Mouse (Mus musculus) left cerebral cortex, postnatal 4 days (tissue): ENCODE measurements at regions not wholly inside any gene's neighbourhood (a gene's known extent, or its start where the extent isn't known, plus 50 kb on each side); places are given as distances from the start of the nearest gene placed in this dataset.
A peak's percentile ranks its signal among the peaks of the same experiment; 100 is the strongest.
"Not testable (repeated sequence)": the region's sequence is repeated elsewhere in the genome, so short reads cannot be mapped to it uniquely, and the experiment has no call there.

Experiments
- DNase-seq: peaks from one replicate; pipeline ENCODE4 v3.0.0-alpha.2; 2022
- intact Hi-C: fragments of 180-260 bp; cut with DNase I; formaldehyde crosslinking; loops from one replicate; pipeline ENCODE4 v1.15.1; 2025

DNA sequence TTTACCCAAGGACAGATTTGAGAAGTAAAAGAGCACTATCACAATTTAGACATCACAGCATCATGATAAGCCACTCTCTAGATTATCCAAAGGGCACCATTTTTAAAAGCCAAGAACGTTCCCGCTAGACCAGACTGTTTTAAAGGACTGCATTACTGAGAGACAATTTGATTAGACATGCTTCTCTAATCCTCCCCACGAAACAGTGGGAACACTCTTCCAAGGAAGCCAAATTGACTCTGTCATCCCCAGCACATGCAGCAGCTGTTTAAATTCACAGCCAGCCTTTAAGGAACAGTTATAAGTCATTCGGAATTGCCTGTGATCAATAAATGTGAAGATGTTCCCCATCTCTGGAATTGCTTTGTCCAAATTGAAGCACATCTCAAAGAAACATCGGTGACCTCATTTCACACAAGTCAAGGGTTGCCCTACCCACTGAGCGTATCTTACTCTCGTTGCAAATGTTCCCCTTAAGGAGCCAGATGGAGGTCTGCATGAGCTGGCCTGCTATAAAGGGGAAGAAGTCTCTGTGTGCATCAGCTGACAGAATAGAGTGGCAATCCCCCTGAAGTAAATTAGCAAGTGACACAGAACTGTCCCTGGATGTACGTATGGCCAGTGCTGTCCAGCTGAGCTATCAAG, 393.2 kb downstream of the Pid1 start:
- intact Hi-C loops = no loop called here
- peak; percentile 17 for DNase-seq

DNA sequence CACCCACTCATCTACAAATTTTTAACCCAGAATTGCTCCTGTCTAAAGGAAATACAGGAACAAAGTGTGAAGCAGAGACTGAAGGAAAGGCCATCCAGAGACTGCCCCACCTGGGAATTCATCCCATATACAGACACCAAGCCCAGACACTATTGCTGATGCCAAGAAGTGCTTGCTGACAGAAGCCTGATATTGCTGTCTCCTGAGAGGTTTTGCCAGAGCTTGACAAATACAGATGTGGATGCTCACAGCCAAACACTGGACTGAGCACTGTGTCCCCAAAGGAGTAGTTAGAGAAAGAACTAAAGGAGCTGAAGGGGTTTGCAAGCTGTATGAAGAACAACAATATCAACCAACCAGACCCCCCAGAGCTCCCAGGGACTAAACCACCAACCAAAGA, 399.3 kb downstream of the Pid1 start:
- intact Hi-C loops, DNase-seq: not testable (repeated sequence)

DNA sequence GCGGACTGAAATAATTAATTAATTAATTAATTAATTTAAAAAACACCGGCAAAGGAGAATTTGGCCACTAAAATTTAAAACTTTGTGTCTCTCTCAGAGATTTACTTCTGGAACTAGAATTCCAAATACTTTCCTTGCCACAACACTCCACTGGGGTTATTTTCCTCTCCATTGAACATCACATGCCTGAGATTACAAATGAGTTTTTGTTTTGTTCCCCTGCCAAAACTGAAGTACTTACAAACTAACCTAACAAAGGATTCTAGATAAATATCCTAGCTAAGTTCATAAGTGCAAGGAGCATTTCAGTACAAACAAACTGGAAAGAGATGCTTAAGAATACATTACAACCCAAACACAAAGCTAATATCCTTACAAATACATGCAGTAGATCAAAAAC, 402.2 kb downstream of the Pid1 start:
- intact Hi-C loops = no loop called here
- DNase-seq = no peak

DNA sequence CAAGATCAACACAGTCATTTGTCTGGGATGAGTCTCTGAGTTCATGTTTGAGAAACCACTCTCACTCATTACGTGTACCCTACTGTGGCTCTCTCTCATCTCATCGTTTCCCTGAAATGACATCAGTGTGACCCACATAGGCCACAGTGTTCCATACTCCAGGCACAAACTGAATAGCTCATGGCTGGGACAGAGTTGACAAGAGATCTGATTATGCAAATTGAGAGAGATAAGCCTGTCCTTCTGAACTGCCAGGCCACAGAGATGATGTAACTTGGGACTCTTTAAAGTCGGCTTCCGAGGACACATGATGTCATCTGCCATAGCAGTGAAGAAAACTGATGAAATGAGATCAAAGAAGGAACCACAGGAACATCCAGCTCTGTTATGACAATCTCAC, 404.2 kb downstream of the Pid1 start:
- intact Hi-C loops = no loop called here
- DNase-seq = no peak

DNA sequence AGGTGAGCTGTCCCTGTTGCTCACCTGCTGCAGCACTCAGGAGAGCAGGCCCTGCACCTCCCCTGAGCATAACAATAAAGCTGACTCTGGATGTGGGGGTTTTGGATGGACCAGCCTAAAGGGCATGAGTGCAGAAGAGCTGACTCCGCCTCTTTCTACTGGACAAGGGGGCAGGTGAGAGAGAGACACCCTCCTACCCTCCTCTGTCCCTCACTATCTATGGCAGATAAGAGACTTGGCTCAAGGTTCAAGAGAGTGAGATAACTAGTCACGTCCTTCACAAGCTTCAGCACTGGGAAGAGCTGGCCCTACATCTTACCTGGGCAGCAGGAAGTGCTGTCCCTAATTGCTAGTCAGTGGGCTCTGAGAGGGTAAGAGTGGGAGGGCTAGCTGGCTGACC, 441.1 kb downstream of the Pid1 start:
- intact Hi-C loops = no loop called here
- no peak for DNase-seq

DNA sequence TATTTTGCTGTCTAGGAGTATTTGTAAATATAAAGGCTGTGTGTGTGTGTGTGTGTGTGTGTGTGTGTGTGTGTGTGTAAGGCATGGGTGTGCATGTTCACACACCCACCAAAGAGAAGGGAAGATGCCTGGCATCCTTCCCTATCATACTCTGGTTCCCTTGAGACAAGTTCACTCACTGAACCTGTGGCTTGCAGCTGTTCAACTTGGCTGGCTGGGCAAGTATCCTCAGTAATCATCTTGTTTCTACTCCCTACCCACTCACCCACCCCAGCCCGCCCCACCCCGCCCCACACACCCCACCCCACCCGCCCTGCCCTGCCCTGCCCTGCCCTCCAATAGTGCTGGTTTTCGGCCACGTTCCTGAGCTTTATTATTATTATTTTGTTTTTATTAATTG, 448.5 kb downstream of the Pid1 start:
- no peak for DNase-seq
- intact Hi-C loops = no loop called here

DNA sequence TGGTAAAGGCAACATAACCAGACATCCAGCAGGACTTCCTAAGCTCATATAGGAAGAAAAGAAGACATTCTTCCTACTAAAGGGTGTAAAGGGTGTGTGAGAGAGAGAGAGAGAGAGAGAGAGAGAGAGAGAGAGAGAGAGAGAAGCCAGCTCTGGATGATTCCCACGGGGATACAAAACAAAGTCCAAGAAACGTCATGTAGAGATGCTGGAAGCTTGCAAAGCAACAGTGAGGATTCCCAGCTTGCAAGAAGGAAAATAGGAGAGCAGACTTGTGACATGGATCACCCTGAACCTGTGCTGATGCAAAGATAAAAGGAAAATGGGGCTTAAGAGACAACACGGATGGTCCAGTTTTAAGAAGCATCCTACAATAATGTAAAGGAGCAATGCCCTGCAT, 456.6 kb downstream of the Pid1 start:
- intact Hi-C loops = no loop called here
- no peak for DNase-seq

DNA sequence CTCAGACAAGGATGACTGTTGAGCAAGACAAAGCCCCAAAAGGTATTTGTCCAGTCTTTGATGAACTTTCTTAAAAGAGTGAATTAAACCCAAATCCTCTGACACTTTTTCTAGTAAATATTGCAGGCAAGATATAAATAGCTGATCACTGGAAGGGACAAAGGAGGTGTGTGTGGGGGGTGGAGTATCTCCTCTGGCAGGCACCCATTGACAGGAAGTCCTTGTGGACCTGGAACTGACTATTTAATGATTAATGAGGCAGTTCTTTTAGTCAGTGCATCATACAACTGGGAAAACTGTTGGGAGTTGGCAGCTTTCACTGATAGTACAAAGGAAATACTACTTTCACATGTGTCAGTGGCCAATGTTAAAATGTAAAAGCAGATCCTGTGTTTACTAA, 457.1 kb downstream of the Pid1 start:
- intact Hi-C loops = no loop called here

DNA sequence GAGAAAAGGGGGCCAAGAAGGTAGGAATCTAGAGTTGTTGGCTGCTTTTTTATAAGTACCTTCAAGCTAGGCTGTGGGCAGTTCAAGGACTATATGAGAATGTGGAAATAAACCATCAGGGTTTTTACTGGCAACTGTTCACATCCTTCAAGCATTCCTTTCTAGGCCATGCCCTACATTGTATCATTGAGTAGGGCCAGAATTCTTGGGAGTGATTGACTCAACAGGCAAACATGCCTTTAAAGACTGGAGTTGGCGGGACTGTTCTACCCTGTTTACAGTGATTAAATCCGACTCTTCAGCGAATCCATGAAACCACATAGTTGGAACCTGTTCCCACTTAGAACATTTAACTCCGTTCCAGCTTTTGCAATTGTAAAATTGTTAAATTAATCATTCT, 463.8 kb downstream of the Pid1 start:
- intact Hi-C loops = no loop called here
- DNase-seq = no peak

More for the DNA sequence above, 457.1 kb downstream of the Pid1 start:
- no peak for DNase-seq

DNA sequence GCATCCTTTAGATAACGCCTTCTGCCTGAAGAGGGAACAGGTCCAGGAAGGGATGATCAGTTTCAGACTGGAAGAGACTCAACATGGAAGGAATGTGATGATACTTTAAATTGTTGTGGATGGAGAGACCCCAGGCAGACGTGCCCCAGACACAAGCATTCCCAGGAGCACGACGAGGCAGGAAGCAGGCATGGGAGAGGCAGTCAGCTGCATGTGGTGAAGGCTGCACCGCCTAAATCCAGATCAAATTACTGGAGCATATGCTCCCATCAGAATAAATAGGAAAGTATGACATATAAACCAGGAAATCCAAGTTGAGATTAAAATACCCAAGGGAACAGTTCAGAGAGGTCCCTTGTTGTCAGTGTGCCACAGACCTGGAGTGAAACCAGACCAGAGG, 467.3 kb downstream of the Pid1 start:
- no peak for DNase-seq
- intact Hi-C loops = no loop called here

DNA sequence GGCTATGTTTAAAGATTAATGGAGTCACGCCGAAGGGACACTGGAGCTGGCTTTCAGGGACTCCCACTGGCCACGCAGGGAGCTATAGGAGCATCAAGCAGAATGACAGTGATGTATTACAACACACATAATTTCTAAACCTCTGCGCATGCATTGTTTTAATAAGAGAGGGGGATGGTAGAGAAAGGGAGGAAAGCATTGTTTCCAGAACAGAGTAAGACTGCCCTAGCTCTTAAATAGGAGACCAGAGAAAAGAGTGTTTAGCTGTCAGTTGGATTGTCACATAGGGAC, 471.1 kb upstream of the Sphkap start:
- no peak for DNase-seq
- intact Hi-C loops = no loop called here

DNA sequence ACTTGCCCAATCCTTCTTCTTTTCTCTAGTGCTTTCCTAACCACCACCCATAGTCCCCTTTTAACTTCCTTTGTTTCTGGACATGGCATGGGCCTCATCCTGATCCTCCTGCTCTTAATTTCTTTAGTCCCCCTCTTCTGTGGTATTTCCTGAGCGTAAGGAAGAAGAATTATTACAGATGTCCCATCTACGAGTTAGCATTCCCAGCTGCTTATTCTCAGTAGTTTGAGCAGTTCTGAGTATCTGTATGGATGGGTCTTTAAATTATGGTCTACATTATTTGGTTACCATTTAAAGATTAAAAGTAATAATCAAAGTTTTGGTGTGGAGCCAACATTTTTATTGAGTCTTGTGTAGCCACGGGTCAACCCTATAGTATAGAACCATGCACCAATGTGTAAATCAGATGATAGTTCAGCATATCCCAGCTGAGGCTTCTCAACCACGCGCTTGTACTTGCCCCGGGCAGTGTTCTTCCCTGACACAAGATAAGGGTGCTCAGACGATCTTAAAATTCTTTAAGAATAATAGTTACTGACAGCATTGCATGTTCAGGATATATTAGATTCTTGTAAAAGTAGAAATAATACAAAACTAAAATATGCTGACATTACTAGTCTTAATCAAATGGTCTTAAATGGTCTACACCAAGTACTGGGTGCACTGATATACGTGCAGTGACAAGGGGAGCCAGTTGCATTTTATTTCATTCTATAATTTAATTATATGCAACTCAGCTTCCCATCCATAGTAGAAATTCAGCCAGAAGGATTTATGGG, 470.5 kb upstream of the Sphkap start:
- DNase-seq = no peak
- intact Hi-C loops = no loop called here

DNA sequence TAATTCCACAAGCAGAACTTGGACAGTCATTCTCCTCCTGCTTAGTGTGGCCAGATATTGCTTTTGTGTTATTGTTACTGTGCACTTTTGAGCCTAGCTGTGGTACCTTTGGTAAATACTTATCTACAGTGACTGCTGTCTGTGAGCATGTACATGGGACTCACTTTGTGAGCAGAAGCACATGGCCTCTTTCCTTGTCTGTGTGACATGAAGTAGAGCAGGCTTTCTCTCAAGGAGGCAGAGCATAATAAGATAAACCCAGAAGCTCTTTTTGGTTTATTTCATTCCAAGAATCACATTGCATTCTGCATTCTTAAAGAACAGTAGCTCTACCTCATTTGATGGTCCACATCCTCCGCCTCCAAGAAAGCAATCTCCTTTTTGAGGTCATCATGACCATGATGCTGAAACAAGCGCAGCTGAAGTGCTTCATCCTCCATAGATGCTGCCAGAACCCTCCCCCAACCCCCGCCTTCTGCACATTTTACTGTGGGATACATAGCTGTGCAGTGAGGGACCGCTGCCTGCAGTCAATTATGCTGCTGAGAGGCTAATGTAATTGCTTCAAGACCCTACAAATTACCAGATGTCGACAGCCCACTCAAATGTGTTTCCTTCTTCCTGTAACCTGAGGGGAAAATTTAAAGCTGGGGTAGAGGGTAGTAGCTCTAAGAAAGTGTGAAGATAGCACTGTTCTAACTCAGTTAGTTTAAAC, 463.0 kb upstream of the Sphkap start:
- DNase-seq = peak; percentile 64
- intact Hi-C loops = no loop called here

DNA sequence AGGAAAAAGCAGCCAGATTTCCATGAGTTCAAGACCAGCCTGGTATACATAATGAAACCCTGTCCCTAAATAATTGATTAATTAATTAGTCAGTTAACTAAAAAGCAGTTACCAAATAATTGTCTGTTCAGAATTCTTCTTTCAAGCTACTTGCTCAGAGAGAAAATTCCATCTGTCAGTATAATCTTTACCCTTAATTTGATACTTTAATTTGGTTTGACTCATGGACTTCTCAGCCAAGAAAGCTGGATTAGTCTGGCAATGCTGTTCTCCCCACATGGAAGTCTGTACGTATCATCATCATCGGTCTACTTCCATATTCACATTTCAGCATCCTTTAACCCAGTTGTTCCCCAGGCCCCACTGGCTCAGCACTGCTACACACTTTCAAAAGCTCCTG, 461.0 kb upstream of the Sphkap start:
- DNase-seq = no peak
- intact Hi-C loops = no loop called here

DNA sequence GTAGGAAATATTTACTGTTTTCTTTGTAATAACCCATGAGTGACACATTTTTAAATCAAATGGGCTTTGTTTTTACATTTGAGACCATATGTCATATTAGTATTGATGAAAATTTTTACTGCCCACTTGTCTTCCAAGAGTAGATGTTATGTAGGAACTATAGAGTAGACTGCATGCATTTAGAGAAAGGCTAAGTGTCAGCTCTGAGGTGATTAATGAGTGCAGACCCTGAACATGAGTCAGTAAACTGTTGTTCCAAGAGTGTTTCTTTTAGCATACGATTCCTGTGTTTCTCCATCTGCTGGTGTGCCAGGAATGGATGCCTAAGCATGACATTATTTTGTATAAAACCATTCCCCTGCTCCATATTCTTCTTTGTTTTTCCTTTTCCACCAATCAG, 454.5 kb upstream of the Sphkap start:
- no peak for DNase-seq
- intact Hi-C loops = no loop called here

DNA sequence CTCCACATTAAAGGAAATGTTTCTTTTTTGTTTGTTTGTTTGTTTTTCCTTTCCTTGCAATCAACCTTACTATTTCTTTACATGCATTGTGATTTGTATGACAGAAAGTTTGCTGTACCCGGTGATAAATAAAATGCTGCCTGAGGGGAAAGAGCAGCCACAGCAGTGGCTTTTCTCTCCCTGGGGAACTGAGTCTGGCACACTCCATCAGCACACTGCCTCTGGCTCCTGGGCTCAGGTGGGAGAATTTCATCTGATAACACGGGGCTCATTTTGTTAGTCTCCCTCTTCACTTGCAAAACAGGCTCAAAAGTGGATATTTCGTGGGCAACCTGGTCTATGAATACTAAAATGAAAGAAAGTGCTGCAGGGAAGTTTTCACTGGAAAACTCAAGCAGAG, 454.1 kb upstream of the Sphkap start:
- intact Hi-C loops = no loop called here
- peak; percentile 12 for DNase-seq

DNA sequence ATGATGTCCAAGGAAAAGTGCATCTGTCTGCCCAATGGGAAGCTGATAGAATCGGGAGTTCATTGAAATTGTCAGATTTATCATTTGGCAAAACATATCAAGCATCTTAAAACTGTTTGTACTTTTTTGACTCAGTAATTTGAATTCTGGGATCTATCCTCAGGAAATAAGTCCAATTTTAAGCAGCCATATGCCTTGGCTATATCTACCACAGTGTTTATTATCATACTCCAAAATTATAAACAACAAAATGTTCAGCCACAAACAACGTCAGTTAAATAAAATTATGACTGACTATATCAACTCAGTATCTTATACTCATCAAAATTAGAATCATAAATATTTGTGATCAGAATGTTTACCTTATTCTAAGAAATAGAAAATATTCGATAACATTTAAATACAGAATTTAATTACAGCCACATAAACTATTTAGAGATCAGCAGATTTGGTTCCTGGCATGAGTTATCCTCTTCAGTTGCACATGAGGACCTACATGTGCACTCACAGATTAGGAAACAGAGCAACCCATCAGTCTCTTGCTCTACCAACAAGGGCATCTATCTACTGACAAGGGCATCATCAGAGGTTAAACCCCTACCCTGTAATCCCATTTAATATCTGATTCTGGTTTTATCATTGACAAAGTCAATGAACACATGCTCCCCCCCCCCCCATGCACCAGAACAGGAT, 451.9 kb upstream of the Sphkap start:
- no peak for DNase-seq
- intact Hi-C loops = no loop called here

DNA sequence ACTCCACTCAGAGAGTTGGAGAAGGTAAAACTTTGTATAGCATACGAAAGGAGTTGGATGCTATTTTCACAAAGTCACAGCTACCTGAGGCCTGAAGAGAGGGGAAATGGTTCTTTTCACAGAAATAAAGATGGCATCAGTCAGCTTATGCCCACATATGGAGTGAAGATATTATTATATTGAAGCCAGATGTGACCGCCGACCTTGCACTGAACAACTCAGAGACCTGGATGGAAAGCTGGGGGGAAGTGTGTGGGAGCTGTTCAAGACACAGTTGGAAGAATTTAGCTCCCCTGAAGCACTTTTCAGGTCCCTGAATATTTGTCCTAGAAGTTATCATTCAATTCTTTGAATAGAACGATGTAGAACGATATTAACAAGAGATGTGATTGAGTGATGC, 446.0 kb upstream of the Sphkap start:
- no peak for DNase-seq
- intact Hi-C loops = no loop called here

DNA sequence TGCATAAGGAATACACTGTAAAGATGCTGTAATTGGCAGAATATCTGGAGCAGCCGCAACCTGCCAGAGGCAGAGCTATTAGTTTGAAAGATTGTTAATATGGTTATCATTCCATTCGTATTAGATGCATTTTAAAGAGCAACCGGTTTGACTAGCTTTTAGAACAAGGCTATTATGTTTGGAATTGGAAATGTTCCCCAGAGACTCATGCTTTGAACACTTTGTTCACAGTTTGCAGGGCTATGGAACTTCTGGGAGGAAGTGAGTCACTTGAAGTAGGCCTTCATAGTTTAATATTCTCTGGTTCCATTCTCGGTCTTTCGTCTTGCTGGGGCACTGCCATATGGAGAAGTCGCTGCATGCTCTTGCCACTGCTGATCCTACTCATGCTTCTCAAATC, 443.1 kb upstream of the Sphkap start:
- DNase-seq = no peak
- intact Hi-C loops = no loop called here

DNA sequence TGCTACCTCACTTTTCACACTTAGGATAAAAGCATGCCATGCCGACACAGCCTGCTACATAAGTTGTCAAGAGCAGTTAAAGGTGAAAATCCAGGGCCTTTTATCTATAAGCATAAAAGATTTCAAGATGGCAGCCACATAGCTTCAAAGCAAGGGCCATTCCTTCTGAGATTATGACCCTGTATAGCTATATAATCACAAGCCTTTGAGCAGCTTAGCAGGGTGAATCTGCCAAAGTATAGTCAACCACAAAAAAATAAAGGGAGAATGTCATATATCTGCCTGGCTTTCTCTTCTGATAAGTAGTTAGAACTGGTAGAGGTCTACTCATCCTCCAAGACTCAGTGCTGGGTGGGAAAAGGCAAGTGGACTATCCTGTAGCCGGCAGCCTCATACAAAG, 440.4 kb upstream of the Sphkap start:
- no peak for DNase-seq
- intact Hi-C loops = no loop called here

DNA sequence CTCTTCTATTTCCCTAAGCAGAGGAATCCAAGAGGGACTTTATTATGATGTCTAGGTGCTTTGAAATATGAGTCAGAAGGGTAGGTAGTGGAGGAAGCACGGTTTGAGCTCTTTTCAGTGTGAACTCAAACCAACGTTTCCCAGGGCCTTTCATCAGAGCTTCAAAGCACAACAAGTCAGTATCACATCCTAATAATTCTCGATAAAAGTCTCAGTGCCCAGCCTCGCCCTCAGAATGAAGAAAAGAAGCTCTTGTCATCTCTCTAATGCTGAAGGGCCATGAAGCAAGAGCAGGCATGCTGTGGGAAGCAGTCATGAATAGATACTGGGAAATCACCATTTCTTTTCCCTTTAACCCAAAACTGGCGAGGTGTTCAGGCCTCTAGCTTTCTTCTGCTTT, 440.0 kb upstream of the Sphkap start:
- DNase-seq = no peak
- intact Hi-C loops = no loop called here
